Mouse (Mus musculus) CH12.LX (cell line): Measurements from ENCODE around the gene Son. TPM values are rescaled to one million over a fixed set of nuclear protein-coding genes. Genes with fewer than 3 reads are reported as not detected.

ENCODE experiments used
- DNase-seq: peaks from one replicate; pipeline ENCODE4 v3.0.0-alpha.2; 2013; ENCODE audit errors: extremely low read depth
- H3K27ac ChIP-seq: 2 replicates; pipeline ENCODE4 v1.5.1; 2012; ENCODE audit warnings: low read depth, mild to moderate bottlenecking, control low read depth, moderate library complexity; ENCODE audit not compliant: insufficient read depth
- H3K27me3 ChIP-seq: replicated peaks from 2 replicates; pipeline ENCODE3; 2012; ENCODE audit warnings: inconsistent platforms
- H3K36me3 ChIP-seq, 2 experiments: replicated peaks in 1 of 2; 2 replicates each; pipeline versions ENCODE3 to v1.6.1; 2012; ENCODE audit warnings: inconsistent platforms in 1 of 2, low read length in 1 of 2, mild to moderate bottlenecking in 1 of 2, mixed read lengths in 1 of 2, moderate library complexity in 1 of 2; ENCODE audit not compliant: control insufficient read depth in 1 of 2, insufficient read depth in 1 of 2
- H3K4me1 ChIP-seq, 2 experiments: 2 replicates each; pipeline ENCODE4 v1.6.1; 2012; ENCODE audit warnings: inconsistent platforms in 1 of 2, moderate library complexity in 1 of 2; ENCODE audit not compliant: insufficient read depth in 2 of 2, control insufficient read depth in 1 of 2
- H3K4me2 ChIP-seq: 2 replicates; pipeline ENCODE4 v1.6.1; 2012; ENCODE audit warnings: low read depth, mild to moderate bottlenecking, control low read depth; ENCODE audit not compliant: poor library complexity, insufficient read depth, severe bottlenecking
- H3K4me3 ChIP-seq, 3 experiments: fragments of 150-350 bp in 1 of 3; sonication (generic) in 1 of 3; replicated peaks in 1 of 3; 2 replicates each; pipeline versions ENCODE3 to v1.5.1; 2011 to 2012; ENCODE audit warnings: low read depth in 2 of 3, low read length in 2 of 3, mild to moderate bottlenecking in 2 of 3, moderate library complexity in 2 of 3, control low read depth in 1 of 3, improper control_type of control experiment in 1 of 3, inconsistent platforms in 1 of 3, mixed read lengths in 1 of 3; ENCODE audit not compliant: poor library complexity in 1 of 3
- H3K79me2 ChIP-seq: replicated peaks from 2 replicates; pipeline ENCODE4 v1.6.1; 2012; ENCODE audit warnings: mild to moderate bottlenecking, moderate library complexity; ENCODE audit not compliant: control insufficient read depth, poor library complexity, insufficient read depth, severe bottlenecking; ENCODE audit errors: extremely low read depth
- H3K9ac ChIP-seq: 2 replicates; pipeline ENCODE4 v1.6.1; 2012; ENCODE audit warnings: low read depth, mild to moderate bottlenecking, control low read depth, moderate library complexity; ENCODE audit not compliant: insufficient read depth
- H3K9me3 ChIP-seq: replicated peaks from 2 replicates; pipeline ENCODE3; 2012; ENCODE audit warnings: low read length, inconsistent platforms, mixed read lengths
- BHLHE40 ChIP-seq: IDR thresholded peaks from 2 replicates; pipeline ENCODE4 v1.6.1; 2011; ENCODE audit warnings: mild to moderate bottlenecking, low read depth, low read length, improper control_type of control experiment
- CHD2 ChIP-seq: IDR thresholded peaks from 2 replicates; pipeline ENCODE4 v1.6.1; 2011; ENCODE audit warnings: low read length, improper control_type of control experiment
- CTCF ChIP-seq, 2 experiments: IDR thresholded peaks in 1 of 2; conservative IDR thresholded peaks in 1 of 2; 2 replicates each; pipeline ENCODE4 v1.5.1; 2011 to 2012; ENCODE audit warnings: low read depth in 2 of 2, low read length in 2 of 2, improper control_type of control experiment in 1 of 2, inconsistent platforms in 1 of 2, mild to moderate bottlenecking in 1 of 2, moderate library complexity in 1 of 2
- E2F4 ChIP-seq: IDR thresholded peaks from 2 replicates; pipeline ENCODE4 v1.6.1; 2011; ENCODE audit warnings: low read depth, low read length, improper control_type of control experiment; ENCODE audit not compliant: insufficient replicate concordance
- EP300 ChIP-seq: IDR thresholded peaks from 2 replicates; pipeline ENCODE4 v1.6.1; 2011; ENCODE audit warnings: low read length, improper control_type of control experiment
- ETS1 ChIP-seq: conservative IDR thresholded peaks from 2 replicates; pipeline ENCODE4 v1.6.1; 2012; ENCODE audit warnings: low read depth, mild to moderate bottlenecking, inconsistent platforms, low read length, improper control_type of control experiment, moderate library complexity
- GABPA ChIP-seq: IDR thresholded peaks from 2 replicates; pipeline ENCODE4 v1.6.1; 2012; ENCODE audit warnings: low read depth, low read length, improper control_type of control experiment, inconsistent platforms; ENCODE audit not compliant: insufficient replicate concordance
- HCFC1 ChIP-seq: IDR thresholded peaks from 2 replicates; pipeline ENCODE4 v1.6.1; 2012; ENCODE audit warnings: low read depth, mild to moderate bottlenecking, inconsistent platforms, low read length, improper control_type of control experiment
- JUN ChIP-seq: IDR thresholded peaks from 2 replicates; pipeline ENCODE4 v1.6.1; 2011; ENCODE audit warnings: low read depth, mild to moderate bottlenecking, low read length, improper control_type of control experiment, moderate library complexity; ENCODE audit not compliant: insufficient read depth
- JUND ChIP-seq: conservative IDR thresholded peaks from 2 replicates; pipeline ENCODE4 v1.6.1; 2011; ENCODE audit warnings: low read depth, low read length, improper control_type of control experiment
- KAT2A ChIP-seq: IDR thresholded peaks from 2 replicates; pipeline ENCODE4 v1.6.1; 2012; ENCODE audit warnings: low read length, improper control_type of control experiment, inconsistent platforms; ENCODE audit not compliant: insufficient replicate concordance
- MEF2A ChIP-seq: IDR thresholded peaks from 2 replicates; pipeline ENCODE4 v1.6.1; 2014; ENCODE audit warnings: low read depth, mild to moderate bottlenecking, inconsistent platforms, low read length, improper control_type of control experiment, borderline replicate concordance
- MXI1 ChIP-seq: IDR thresholded peaks from 2 replicates; pipeline ENCODE4 v1.6.1; 2011; ENCODE audit warnings: mild to moderate bottlenecking, low read depth, low read length, improper control_type of control experiment
- MYC ChIP-seq: IDR thresholded peaks from 2 replicates; pipeline ENCODE4 v1.6.1; 2011; ENCODE audit warnings: low read depth, mild to moderate bottlenecking, improper control_type of control experiment, low read length
- NELFE ChIP-seq: IDR thresholded peaks from 2 replicates; pipeline ENCODE4 v1.6.1; 2011; ENCODE audit warnings: low read depth, low read length, improper control_type of control experiment
- NRF1 ChIP-seq: IDR thresholded peaks from 2 replicates; pipeline ENCODE4 v1.6.1; 2014; ENCODE audit warnings: low read depth, mild to moderate bottlenecking, inconsistent platforms, low read length, improper control_type of control experiment, moderate library complexity
- PAX5 ChIP-seq: IDR thresholded peaks from 2 replicates; pipeline ENCODE4 v1.6.1; 2012; ENCODE audit warnings: low read length, inconsistent platforms, mixed read lengths
- POLR2A ChIP-seq: IDR thresholded peaks from 2 replicates; pipeline ENCODE4 v1.6.1; 2011; ENCODE audit warnings: low read depth, mild to moderate bottlenecking, improper control_type of control experiment, low read length
- RAD21 ChIP-seq: IDR thresholded peaks from 2 replicates; pipeline ENCODE4 v1.6.1; 2011; ENCODE audit warnings: low read depth, mild to moderate bottlenecking, low read length, improper control_type of control experiment, moderate library complexity
- RCOR1 ChIP-seq: conservative IDR thresholded peaks from 2 replicates; pipeline ENCODE4 v1.6.1; 2012; ENCODE audit warnings: low read depth, mild to moderate bottlenecking, inconsistent platforms, low read length, improper control_type of control experiment
- SMC3 ChIP-seq: IDR thresholded peaks from 2 replicates; pipeline ENCODE4 v1.6.1; 2011; ENCODE audit warnings: low read depth, low read length, improper control_type of control experiment
- TBP ChIP-seq: conservative IDR thresholded peaks from 2 replicates; pipeline ENCODE4 v1.6.1; 2011; ENCODE audit warnings: low read depth, low read length, improper control_type of control experiment
- UBTF ChIP-seq: IDR thresholded peaks from 2 replicates; pipeline ENCODE4 v1.6.1; 2012; ENCODE audit warnings: low read depth, mild to moderate bottlenecking, inconsistent platforms, low read length, improper control_type of control experiment, moderate library complexity
- USF1 ChIP-seq: IDR thresholded peaks from 2 replicates; pipeline ENCODE4 v1.6.1; 2014; ENCODE audit warnings: low read depth, mild to moderate bottlenecking, inconsistent platforms, low read length, improper control_type of control experiment
- USF2 ChIP-seq: conservative IDR thresholded peaks from 2 replicates; pipeline ENCODE4 v1.6.1; 2011; ENCODE audit warnings: low read depth, low read length, improper control_type of control experiment
- ZC3H11A ChIP-seq: IDR thresholded peaks from 2 replicates; pipeline ENCODE4 v1.6.1; 2012; ENCODE audit warnings: low read depth, mild to moderate bottlenecking, inconsistent platforms, low read length, improper control_type of control experiment
- ZKSCAN1 ChIP-seq: IDR thresholded peaks from 2 replicates; pipeline ENCODE4 v1.6.1; 2012; ENCODE audit warnings: low read depth, inconsistent platforms, low read length, improper control_type of control experiment, borderline replicate concordance
- ZMIZ1 ChIP-seq: IDR thresholded peaks from 2 replicates; pipeline ENCODE4 v1.6.1; 2012; ENCODE audit warnings: low read depth, mild to moderate bottlenecking, inconsistent platforms, low read length, improper control_type of control experiment
- ZNF384 ChIP-seq: IDR thresholded peaks from 2 replicates; pipeline ENCODE4 v1.6.1; 2012; ENCODE audit warnings: low read depth, low read length, improper control_type of control experiment, inconsistent platforms
- dilution Hi-C: fragments of 300-500 bp; cut with MboI; formaldehyde crosslinking; loops from 2 replicates; pipeline ENCODE4 v1.14.3; 2020; ENCODE audit warnings: low sequenced_read_pairs; ENCODE audit not compliant: extremely low pct_unique_long_range_greater_than_20kb, extremely low pct_ligation_motif_present
- in situ Hi-C: fragments of 300-500 bp; cut with MboI; formaldehyde crosslinking; loops from 3 replicates; pipeline ENCODE4 v1.14.3; 2019; ENCODE audit warnings: low sequenced_read_pairs, low pct_ligation_motif_present, low pct_unique_long_range_greater_than_20kb, mixed read lengths
- polyA plus RNA-seq: library from polyadenylated mRNA; unstranded; fragments of >175 nt; gene quantifications from 2 replicates; pipeline ENCODE4 v1.2.1, GENCODE M21; 2012; ENCODE audit warnings: low read depth; ENCODE audit not compliant: insufficient read length
- total RNA-seq, 2 experiments: library from RNA; depleted of rRNA; stranded (reverse); fragments of 300-350 nt in 1 of 2; fragments of >200 nt in 1 of 2; gene quantifications; 2 replicates each; pipeline ENCODE4 v1.2.3; 2012 to 2014

The Son gene
- total and polyA plus RNA-seq, 3 experiments: 126 to 271 (median 206) TPM

DNA sequence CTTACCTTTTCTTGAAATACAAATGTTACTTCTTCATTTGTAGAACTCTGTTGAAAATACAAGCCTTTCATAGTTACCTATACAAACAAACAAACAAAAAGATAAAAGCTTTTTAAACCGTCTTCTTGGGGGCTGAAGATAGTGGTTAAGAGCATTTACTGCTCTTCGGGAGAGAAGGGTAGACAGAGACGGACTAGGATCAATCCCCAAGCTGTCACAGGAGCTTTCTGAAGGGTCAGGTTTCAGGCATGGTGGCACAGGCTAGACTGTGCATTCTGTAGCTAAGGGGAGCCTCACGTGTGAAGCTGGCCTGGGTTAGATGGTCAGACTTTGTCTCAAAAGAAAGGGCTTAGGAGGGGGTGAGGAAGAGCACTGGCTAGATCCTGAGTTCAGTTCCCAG is 70.1 kb downstream of the Son start:
- in situ Hi-C loops: loop anchor here (25.0 kb wide), 1 partner anchor 570 kb away; the partner anchor contains the start of gene Kcne2
- Histone ChIP-seq H3K79me2 (peaks cover 52% of the 10 kb centered on the region), H3K4me1 (peaks cover 5 to 9% of the 10 kb centered on the region in 2 experiments), H3K27me3 (no peaks in the 10 kb centered on the region), H3K4me2 (no peak overlapping the region), H3K9me3 (peaks cover 15% of the 10 kb centered on the region), H3K36me3 (peaks cover 84 to 93% of the 10 kb centered on the region in 2 experiments), H3K27ac (no peak overlapping the region), H3K9ac (no peak overlapping the region), H3K4me3 (no peak overlapping the region)
- dilution Hi-C loops: no loop called here
- TF ChIP-seq ETS1 (no peak), BHLHE40 (no peak), ZNF384 (no peak), MEF2A (no peak), EP300 (no peak), CTCF (conservative IDR thresholded peaks at IDR 0.05 in 1 of 2, IDR thresholded peaks at IDR 0.05 in 1 of 2; ENCODE audit: low read depth in 2 of 2, low read length in 2 of 2) (no peak), NRF1 (no peak), TBP (no peak), CHD2 (no peak), RCOR1 (no peak), NELFE (no peak), ZC3H11A (no peak), GABPA (no peak), MXI1 (no peak), KAT2A (no peak), USF2 (no peak), PAX5 (no peak), JUND (no peak)
- DNase-seq: no peak

- Histone ChIP-seq H3K36me3 (peaks cover 51 to 75% of the 10 kb centered on the region in 2 experiments), H3K27ac (no peak overlapping the region), H3K79me2 (peaks cover 89% of the 10 kb centered on the region), H3K9ac (no peak overlapping the region), H3K9me3 (peaks cover 12% of the 10 kb centered on the region), H3K4me1 (peaks cover 9 to 50% of the 10 kb centered on the region in 2 experiments), H3K4me3 (no peak overlapping the region), H3K4me2 (no peak overlapping the region), H3K27me3 (no peaks in the 10 kb centered on the region)
- TF ChIP-seq JUN (no peak), MEF2A (no peak), RAD21 (peak; percentile 85), GABPA (no peak), KAT2A (no peak), NELFE (no peak), ZKSCAN1 (no peak), ZC3H11A (0 out of 2 replicates have a peak, but pooled peaks have one; percentile 27), SMC3 (peak; percentile 83), POLR2A (no peak), HCFC1 (no peak), E2F4 (no peak), USF1 (no peak), ETS1 (no peak), PAX5 (no peak), MYC (no peak), ZMIZ1 (no peak), CTCF (conservative IDR thresholded peaks at IDR 0.05 in 1 of 2, IDR thresholded peaks at IDR 0.05 in 1 of 2; ENCODE audit: low read depth in 2 of 2, low read length in 2 of 2) (peak; percentile 77 to 87; a peak in 3 of 4 replicates), CHD2 (no peak), UBTF (no peak), BHLHE40 (no peak), EP300 (no peak)
- peak; percentile 77 for DNase-seq
- dilution Hi-C loops (no loop called here), in situ Hi-C loops (loop anchor here (25.0 kb wide), 1 partner anchor 563 kb away; the partner anchor contains the start of gene Kcne2)
These were observed 76.9 kb downstream of the Son start for GRCm38 (mm10) chr16:91724247-91724646.
